Mouse (Mus musculus) lung, postnatal 0 days (tissue): Measurements from ENCODE around the gene Ube2h. TPM values are rescaled to one million over a fixed set of nuclear protein-coding genes. Genes with fewer than 3 reads are reported as not detected.
A peak's percentile ranks its signal among the peaks of the same experiment; 100 is the strongest.

Source experiments
- ATAC-seq: fragments of 200-750 bp; cut with Nextera tagmentation; 2 replicates; pipeline ENCODE4 v1.8.0; 2017; ENCODE audit warnings: moderate library complexity
- DNase-seq: peaks from one replicate; pipeline ENCODE4 v3.0.0-alpha.2; 2016; ENCODE audit warnings: low spot score
- H3K27ac ChIP-seq: fragments of 300-500 bp; sonication (generic); 2 replicates; pipeline ENCODE4 v1.5.1; 2014; ENCODE audit warnings: antibody characterized with exemption, mild to moderate bottlenecking, low read length, mixed read lengths
- H3K27me3 ChIP-seq: fragments of 300-500 bp; sonication (generic); replicated peaks from 2 replicates; pipeline ENCODE4 v1.6.1; 2014; ENCODE audit warnings: low read length, mixed read lengths; ENCODE audit not compliant: insufficient read depth
- H3K36me3 ChIP-seq: fragments of 300-500 bp; sonication (generic); 2 replicates; pipeline ENCODE4 v1.6.1; 2014; ENCODE audit warnings: low read length, mixed read lengths; ENCODE audit not compliant: insufficient read depth
- H3K4me1 ChIP-seq: fragments of 300-500 bp; sonication (generic); 2 replicates; pipeline ENCODE4 v1.6.1; 2014; ENCODE audit warnings: antibody characterized with exemption, low read depth, low read length, mixed read lengths; ENCODE audit not compliant: insufficient read depth
- H3K4me2 ChIP-seq: fragments of 300-500 bp; sonication (generic); replicated peaks from 2 replicates; pipeline ENCODE4 v1.6.1; 2014; ENCODE audit warnings: low read depth, mild to moderate bottlenecking, low read length, moderate library complexity, mixed read lengths
- H3K4me3 ChIP-seq: fragments of 300-500 bp; sonication (generic); 2 replicates; pipeline ENCODE4 v1.5.1; 2014; ENCODE audit warnings: low read depth, low read length
- H3K9ac ChIP-seq: fragments of 300-500 bp; sonication (generic); replicated peaks from 2 replicates; pipeline ENCODE4 v1.6.1; 2014; ENCODE audit warnings: low read depth, mild to moderate bottlenecking
- H3K9me3 ChIP-seq: fragments of 300-500 bp; sonication (generic); 2 replicates; pipeline ENCODE4 v1.6.1; 2016; ENCODE audit warnings: low read length, mixed read lengths
- CTCF ChIP-seq: IDR thresholded peaks from 2 replicates; pipeline ENCODE4 v1.5.1; 2016; ENCODE audit warnings: antibody characterized with exemption, mild to moderate bottlenecking
- EP300 ChIP-seq: IDR thresholded peaks from 2 replicates; pipeline ENCODE4 v1.6.1; 2016; ENCODE audit warnings: antibody characterized with exemption, mild to moderate bottlenecking, control low read depth
- WGBS: fragments of 180-500 bp; shearing (Covaris S2); extraction: QIAGEN DNeasy Blood & Tissue Kit; methylation state at CpG from one replicate; pipeline ENCODE4 v1.1.7; 2014; 5-methylcytosine and 5-hydroxymethylcytosine counted together
- polyA plus RNA-seq: library from polyadenylated mRNA; unstranded; fragments of >200 nt; fragmentation: Nextera tagmentation; extraction: Ambion mirVana; gene quantifications from 2 replicates; pipeline ENCODE4 v1.2.1, GENCODE M21; 2015

Gene Ube2h
- polyA plus RNA-seq, 1 experiment from 2014 or later, result 34.5 TPM

DNA sequence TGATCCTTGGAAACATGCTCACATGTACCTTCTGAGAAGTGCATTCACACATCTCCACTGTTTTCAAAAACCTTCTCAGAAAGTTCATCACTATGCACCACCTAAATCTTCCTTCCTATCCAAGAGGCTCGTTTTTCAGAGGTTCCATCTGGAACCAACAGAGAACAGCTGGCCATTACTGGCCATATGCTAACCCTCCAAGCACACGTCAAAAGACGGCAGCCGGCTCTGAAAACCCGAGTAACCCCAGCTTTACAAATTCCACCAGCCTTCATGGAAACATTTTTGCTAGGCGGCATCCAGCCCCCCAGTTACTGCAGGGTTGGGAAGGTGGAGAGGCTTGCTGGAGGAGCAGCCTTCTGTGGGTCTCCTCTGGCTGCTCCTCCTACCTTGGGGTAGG, 122.3 kb downstream of the Ube2h start:
- Histone ChIP-seq H3K36me3 (no peaks in the 10 kb centered on the region), H3K9ac (no peak overlapping the region), H3K9me3 (no peaks in the 10 kb centered on the region), H3K27me3 (peaks cover 43% of the 10 kb centered on the region), H3K27ac (no peak overlapping the region), H3K4me3 (no peak overlapping the region), H3K4me2 (no peak overlapping the region), H3K4me1 (no peaks in the 10 kb centered on the region)
- peak; percentile 74 for ATAC-seq
- WGBS, result 54% methylated on average over 6 of the region's 6 CpGs
- peak; percentile 68 for DNase-seq
- TF ChIP-seq EP300 (no peak), CTCF (no peak)

DNA sequence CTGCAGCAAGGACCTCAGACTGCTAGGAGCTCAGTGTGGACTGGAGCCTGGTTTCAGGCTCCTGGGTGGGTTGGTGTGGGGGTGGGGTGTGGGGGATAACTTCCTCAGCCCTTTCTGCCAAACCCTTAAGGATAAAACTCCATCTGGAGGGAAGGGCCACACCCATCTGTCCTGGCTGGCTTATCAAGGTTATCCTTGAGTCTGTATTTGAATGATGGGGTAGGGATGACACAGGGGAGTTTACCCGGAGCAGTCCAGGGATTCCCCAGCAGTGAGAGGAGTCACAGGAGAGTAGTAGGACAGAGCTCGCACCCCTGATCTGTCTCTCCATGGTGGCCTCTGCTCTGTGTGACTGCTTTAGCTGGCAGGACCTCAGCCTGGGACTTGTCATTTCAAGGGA, 124.0 kb downstream of the Ube2h start:
- H3K9me3 ChIP-seq, result no peaks in the 10 kb centered on the region
- ATAC-seq (no peak), DNase-seq (no peak)
- H3K27me3 ChIP-seq, result peaks cover 59% of the 10 kb centered on the region
- no peak overlapping the region for H3K4me2 ChIP-seq
- no peak overlapping the region for H3K27ac ChIP-seq
- no peaks in the 10 kb centered on the region for H3K36me3 ChIP-seq
- 14% methylated on average over 2 of the region's 2 CpGs for WGBS
- no peak overlapping the region for H3K9ac ChIP-seq
- peaks cover 13% of the 10 kb centered on the region; the same call in 1 of the 2 replicates for H3K4me1 ChIP-seq
- H3K4me3 ChIP-seq, result no peak overlapping the region
- no peak for TF ChIP-seq EP300
- no peak for TF ChIP-seq CTCF

DNA sequence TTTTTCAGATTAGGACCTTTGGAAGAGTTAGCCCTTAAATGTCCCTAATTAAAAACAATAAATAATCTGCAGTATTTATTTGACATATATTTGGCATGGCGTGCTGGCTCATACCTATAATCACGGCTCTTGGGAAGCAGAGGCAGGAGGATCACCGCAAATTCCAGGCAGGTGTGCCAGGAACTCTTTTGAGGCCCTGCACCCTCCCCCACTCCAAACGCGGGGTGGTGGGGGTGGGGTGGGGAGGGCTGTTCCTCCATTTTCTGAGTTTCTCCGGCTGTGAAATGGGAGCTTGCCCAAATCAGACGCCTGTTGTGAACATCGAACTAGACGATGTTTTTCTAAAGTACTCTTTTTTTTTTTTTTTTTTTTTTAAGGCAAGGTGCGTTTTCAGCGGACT, 125.3 kb downstream of the Ube2h start:
- DNase-seq (no peak), ATAC-seq (no peak)
- Histone ChIP-seq H3K9ac (no peak overlapping the region), H3K27ac (no peak overlapping the region), H3K4me1 (peaks cover 14% of the 10 kb centered on the region; the same call in 1 of the 2 replicates), H3K27me3 (peaks cover 72% of the 10 kb centered on the region), H3K36me3 (no peaks in the 10 kb centered on the region), H3K4me3 (no peak overlapping the region; the same call in 1 of the 2 replicates), H3K4me2 (no peak overlapping the region), H3K9me3 (no peaks in the 10 kb centered on the region)
- 18% methylated on average over 11 of the region's 11 CpGs for WGBS
- TF ChIP-seq EP300 (no peak), CTCF (no peak)

DNA sequence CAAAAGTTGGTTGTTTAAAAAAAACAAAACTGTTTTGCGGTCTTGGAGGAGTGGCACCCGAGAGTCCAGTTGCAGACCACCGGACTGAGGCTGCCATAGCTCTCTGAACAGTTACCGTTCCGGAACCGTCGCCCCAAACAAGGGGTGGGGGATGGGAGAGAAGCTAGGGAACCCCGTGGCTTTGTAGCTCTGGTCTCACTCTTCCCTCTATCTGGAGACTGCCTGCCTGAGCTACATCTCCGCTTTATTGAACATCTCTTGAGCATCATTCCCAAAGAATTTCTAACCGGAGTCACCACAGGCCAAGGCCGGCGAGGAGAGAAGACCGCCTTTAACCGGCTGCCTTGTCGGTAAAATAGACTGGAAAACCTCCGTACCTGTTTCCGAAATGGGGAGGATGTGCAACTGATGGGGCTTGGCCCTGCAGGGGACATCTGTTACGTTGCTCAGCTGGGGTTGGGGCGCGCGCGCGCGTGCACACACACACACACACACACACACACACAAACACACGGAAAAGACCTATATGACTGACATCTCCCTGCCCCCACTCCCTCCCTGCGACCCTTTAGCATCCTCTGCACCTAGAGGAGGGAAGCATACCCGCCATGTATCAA, 126.2 kb downstream of the Ube2h start:
- no peak overlapping the region for H3K27ac ChIP-seq
- H3K9ac ChIP-seq, result no peak overlapping the region
- WGBS, result 4% methylated on average over 27 of the region's 27 CpGs
- H3K4me1 ChIP-seq, result peaks cover 14% of the 10 kb centered on the region; the same call in 1 of the 2 replicates
- TF ChIP-seq EP300 (no peak), CTCF (no peak)
- H3K4me3 ChIP-seq, result no peak overlapping the region
- no peaks in the 10 kb centered on the region for H3K9me3 ChIP-seq
- H3K4me2 ChIP-seq, result no peak overlapping the region
- peaks cover 81% of the 10 kb centered on the region for H3K27me3 ChIP-seq
- no peaks in the 10 kb centered on the region for H3K36me3 ChIP-seq
- no peak for DNase-seq
- ATAC-seq, result no peak

DNA sequence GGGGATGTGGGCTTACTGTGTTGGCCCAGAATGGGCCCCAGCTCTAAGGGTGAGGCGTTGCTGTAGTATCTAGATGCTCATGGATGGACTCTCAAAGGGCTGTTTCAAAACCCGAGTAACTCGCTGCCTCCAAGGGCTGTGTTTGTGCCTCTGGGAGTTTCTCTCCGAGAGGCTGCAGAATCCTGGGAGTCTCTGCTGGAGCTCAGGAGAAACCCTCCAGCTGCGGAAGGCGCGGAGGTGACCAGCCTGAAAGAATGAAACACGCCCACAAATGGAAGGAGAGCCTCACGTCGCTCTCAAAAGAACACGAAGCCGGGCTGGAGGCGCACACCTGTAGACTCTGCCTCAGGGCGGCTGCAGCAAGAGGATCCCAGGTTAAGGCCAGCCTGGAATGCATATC, 127.0 kb downstream of the Ube2h start:
- no peak for ATAC-seq
- Histone ChIP-seq H3K4me1 (peaks cover 14% of the 10 kb centered on the region; the same call in 1 of the 2 replicates), H3K9me3 (no peaks in the 10 kb centered on the region), H3K4me3 (no peak overlapping the region), H3K36me3 (no peaks in the 10 kb centered on the region), H3K27ac (no peak overlapping the region), H3K27me3 (peaks cover 90% of the 10 kb centered on the region), H3K4me2 (no peak overlapping the region), H3K9ac (no peak overlapping the region)
- 3% methylated on average over 14 of the region's 14 CpGs for WGBS
- TF ChIP-seq EP300 (no peak), CTCF (no peak)
- DNase-seq, result no peak

DNA sequence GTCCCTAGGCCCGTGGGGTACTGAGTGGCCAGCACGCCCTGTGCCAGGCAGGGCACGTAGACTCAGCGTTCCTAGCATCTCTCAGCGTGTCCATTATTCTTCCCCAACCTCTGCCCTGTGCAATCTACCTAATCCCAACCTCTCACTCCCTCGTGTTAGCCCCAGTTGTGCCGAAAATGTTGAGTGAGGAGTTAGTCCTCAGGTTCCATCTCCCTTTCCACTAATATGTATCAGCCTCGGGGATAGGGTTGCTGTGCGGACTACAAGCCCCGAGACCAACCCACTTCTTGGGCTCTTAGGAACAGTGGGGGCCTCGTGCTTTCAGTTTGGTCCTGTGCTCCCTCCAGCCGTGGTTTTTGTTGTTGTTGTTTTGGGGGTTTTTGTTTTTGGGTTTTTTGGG, 127.8 kb downstream of the Ube2h start:
- no peaks in the 10 kb centered on the region for H3K36me3 ChIP-seq
- DNase-seq (no peak), ATAC-seq (no peak)
- peaks cover 14% of the 10 kb centered on the region; the same call in 1 of the 2 replicates for H3K4me1 ChIP-seq
- no peak overlapping the region for H3K9ac ChIP-seq
- 3% methylated on average over 12 of the region's 12 CpGs for WGBS
- H3K4me3 ChIP-seq, result peak overlapping the region; percentile 12; the same call in 1 of the 2 replicates
- H3K27ac ChIP-seq, result no peak overlapping the region
- H3K27me3 ChIP-seq, result peaks cover 94% of the 10 kb centered on the region
- TF ChIP-seq CTCF (no peak), EP300 (no peak)
- H3K4me2 ChIP-seq, result no peak overlapping the region
- no peaks in the 10 kb centered on the region for H3K9me3 ChIP-seq
